Mouse (Mus musculus): ENCODE results near the gene Prrc2a. TPM values are rescaled to one million over a fixed set of nuclear protein-coding genes. Genes with fewer than 3 reads are reported as not detected.

Prrc2a gene
- polyA plus RNA-seq (2021; fragmentation: Nextera tagmentation) = 25.5 and 33.2 TPM in 2 replicates
- long read RNA-seq, experiment 1, partial matches to known transcripts = 6 of 7 reads
- long read RNA-seq, experiment 1, other reads (novel, unspliced or antisense) = 1 of 7 reads
- long read RNA-seq, experiment 2, partial matches to known transcripts = 5 of 8 reads
- long read RNA-seq, experiment 2, other reads (novel, unspliced or antisense) = 3 of 8 reads

DNA sequence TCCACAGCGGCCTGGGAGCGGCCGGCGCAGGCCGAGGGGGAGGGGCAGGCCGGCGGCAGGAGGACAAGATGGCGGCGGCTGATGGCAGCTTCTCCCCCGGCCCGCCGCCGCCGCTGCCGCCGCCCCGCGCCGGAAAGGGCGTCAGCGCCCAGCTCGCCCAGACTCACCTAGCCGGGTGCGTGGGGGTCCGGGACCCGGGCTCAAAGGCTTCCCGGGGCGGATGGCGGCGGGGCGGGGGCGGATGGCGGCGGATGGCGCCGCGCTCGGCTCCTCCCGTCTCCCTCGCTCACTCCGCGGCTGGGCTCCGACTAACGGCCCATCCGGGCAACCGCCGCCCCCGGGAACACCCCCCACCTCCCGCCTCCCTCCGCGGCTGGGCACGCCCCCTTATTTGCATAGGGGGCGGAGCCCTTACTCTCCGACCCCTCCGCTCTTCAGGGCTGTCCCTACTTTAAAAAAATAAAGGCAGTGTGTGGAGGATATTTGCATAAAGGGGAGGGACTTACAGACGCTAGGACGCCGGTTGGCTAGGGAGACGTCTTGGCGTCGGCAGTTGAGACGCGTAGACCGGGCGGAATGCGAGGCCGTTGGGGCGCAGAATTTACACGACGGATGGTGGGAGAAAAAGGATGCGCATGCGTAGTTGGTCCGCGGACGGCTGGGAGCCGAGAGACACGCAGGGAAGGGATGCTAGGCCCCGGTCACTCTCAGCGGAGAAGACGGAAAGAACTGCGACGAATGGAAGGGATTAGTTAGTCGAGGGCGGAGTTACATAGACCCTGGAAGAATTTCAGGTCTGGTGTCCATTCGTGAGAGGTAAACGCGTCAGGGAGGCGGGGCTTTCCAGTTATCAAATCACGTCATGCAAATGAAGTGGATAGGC lies at the start of gene Prrc2a:
TSS of gene Prrc2a (minus strand) at position 330 of the 883 bp plus-strand sequence.

DNA sequence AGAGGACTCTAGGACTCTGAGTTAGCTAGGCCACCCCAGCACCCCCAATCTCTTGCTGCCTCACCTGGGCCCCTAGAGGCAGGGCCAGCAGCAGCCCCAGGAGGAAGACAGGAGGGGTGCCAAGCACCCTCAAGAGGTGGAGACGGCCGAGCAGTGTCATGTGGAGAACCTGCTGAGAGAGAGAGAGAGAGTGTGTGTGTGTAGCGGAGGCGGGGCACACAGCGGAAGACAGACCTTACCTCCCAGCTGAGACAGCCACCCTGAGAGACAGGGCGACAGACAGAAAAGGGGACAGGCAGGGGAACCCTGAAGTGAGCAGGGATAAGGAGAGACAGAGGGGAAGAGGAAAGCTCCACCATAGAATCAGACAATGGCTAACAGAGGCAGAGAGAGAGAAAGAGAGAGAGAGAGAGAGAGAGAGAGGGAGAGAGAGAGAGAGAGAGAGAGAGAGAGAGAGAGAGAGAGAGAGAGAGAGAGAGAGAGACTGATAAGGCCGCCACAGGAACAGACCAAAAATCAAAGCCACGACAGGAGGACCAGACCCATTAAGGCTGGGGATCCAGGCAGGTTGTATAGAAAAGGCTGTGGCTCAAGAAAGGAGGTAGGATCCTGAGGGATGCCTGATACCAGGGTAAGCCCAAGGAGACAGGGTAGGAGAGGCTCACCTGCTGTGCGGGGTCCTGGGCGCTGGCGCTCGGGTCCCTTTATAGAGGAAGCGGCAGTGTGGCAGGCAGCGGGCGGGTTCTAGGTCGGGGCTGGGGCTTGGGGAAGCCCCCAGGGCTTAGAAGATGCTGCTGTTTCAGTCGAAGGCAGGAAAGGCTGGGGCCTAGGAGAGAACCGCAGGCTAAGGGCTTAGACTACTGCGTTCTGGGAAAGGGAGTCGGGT lies 40.0 kb upstream of the Prrc2a start, which contains the start of gene Lta:
TSS of gene Lta (minus strand) at position 858 of the 886 bp plus-strand sequence.

DNA sequence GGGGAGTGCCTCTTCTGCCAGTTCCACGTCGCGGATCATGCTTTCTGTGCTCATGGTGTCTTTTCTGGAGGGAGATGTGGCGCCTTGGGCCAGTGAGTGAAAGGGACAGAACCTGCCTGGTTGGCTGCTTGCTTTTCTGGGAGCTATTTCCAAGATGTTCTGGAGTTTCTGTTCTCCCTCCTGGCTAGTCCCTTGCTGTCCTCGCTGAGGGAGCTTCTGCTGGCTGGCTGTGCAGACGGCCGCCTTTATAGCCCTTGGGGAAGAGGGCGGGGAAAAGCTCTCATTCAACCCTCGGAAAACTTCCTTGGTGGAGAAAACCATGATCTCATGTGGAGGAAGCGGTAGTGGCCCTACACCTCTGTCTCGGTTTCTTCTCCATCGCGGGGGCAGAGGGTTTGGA lies 37.1 kb upstream of the Prrc2a start, which contains the start of gene Tnf:
TSS of gene Tnf (minus strand) at position 221 of the 400 bp plus-strand sequence.

DNA sequence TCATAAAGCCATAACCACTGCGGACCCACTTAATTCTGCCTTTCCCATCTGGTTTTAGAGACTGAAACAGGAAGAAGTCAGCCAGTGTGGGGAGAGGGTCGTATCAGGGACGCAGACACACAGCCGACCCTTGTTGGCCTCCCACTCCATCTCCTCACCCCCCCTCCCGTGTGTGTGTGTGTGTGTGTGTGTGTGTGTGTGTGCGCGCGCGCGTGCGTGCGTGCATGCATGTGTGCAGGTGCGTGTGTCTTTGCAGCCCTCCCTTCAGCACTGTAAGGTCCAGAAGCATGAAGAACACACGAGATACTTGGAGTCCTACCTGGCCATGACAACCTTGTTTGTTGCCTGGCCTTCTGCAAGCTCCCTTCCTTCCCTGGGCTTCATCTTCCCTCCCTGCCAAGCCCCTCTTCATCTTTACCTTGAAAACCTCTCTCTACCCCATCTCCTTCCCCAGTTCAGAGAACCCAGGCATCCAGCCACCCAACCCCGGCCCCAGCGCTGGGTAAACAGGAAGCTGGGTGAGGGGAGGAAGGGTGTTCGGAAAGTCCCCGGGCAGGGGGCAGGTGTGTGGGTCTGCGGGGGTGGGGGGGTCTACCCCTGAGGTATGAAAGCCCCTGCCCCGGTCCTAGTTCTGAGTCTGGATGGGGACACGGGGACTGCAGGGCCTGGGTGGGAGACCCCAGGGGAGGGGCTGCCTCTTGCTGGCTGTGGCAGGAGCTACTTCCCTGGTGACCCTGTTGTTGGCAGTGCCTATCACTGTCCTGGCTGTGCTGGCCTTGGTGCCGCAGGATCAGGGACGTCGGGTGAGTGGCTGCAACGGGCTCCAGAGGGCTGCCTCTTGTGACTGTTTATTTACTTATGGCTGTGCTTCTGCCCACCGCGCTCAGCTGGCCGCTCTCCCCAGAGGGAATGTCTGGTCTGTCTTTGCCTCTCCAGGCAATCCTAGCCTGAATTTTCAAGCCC lies 29.5 kb upstream of the Prrc2a start, which contains the start of gene Ltb:
TSS of gene Ltb (plus strand) at position 559 of the 963 bp plus-strand sequence.

DNA sequence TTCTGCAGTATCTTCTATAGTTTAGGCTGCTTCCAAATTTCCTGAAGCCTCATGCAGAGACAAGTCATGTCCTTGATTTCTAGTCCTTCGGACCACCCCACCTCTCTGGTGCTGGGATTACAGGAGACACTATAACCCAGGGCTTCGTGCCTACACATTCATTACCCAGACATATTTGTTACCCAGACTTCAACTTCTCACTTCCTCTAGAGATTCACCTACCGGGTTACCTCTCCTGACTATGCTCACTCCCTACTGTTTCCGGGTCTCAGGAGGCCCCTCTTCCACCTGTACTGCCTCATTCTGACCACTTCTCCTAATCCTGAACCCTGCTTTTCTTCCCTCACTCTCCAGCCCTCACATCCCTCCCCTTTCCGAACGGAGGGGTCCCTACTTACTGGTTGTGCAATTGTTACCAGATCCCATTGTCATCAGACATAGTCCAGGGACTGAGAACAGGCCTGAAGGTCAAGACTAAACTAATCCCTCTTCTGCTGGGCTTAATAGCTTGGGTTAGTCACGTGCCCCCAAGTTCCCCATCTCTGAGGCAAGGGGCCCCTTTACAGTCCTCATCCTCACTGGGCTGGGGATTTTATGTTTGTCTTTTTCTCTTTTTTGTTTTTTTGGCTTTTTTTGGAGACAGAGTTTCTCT lies 23.4 kb upstream of the Prrc2a start, which contains the start of gene Lst1:
TSS of gene Lst1 (minus strand) at position 481 of the 652 bp plus-strand sequence.

DNA sequence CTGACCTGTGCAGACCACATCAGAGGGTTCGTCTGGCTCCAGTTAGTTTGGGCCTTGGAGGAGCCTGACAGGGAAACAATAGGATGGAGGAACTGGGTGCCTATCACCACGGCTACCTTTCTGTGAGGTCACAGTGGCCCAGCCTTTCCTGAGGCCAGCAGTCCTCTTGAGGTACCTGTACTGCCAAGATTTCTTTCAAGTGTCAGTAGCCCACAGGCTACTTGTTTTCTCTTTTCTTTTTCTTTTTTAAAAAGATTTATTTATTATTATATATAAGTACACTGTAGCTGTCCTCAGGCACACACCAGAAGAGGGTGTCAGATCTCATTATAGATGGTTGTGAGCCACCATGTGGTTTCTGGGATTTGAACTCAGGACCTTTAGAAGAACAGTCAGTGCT lies 11.3 kb upstream of the Prrc2a start, which contains the start of gene Aif1:
TSS of gene Aif1 (minus strand) at position 101 of the 400 bp plus-strand sequence.

DNA sequence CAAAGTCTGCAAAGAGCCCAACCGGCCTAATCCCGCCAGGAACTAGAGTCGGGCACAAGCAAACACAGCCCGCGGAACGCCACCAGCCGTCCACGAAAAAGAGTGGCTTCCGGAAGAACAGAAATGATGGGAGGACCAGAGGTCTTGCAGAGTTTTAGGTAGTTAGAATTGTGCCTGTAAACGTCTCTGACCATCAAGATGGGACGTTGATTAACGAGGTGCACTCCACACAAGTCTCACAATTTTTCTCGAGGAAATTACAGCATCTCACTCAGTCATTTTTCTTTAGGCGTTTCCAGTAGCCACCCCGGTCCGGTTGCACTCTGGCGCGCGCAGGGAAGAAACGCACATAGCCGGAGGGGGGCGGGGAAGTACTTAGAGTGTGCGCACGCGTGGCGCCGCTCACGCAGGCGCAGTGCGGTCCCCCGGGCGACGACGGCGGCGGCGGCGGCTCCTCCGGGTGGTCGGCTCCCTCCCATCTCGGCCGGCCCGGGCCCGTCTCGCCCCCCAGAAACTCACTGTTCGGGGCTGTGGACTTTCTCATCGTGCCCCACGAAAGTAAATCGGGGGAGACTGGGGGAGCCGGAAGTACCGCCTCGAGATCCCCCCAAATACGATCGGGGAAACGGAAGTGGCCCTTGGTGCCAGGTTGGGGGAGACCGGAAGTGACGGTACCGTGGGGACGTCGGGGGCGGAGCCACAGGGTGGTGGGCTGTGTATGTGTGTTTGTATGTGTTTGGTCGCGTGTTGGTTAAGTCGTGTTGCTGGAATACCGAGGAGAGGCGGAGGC lies 29.7 kb downstream of the Prrc2a start, which contains the start of gene Bag6:
TSS of gene Bag6 (plus strand) at position 378 of the 790 bp plus-strand sequence.

DNA sequence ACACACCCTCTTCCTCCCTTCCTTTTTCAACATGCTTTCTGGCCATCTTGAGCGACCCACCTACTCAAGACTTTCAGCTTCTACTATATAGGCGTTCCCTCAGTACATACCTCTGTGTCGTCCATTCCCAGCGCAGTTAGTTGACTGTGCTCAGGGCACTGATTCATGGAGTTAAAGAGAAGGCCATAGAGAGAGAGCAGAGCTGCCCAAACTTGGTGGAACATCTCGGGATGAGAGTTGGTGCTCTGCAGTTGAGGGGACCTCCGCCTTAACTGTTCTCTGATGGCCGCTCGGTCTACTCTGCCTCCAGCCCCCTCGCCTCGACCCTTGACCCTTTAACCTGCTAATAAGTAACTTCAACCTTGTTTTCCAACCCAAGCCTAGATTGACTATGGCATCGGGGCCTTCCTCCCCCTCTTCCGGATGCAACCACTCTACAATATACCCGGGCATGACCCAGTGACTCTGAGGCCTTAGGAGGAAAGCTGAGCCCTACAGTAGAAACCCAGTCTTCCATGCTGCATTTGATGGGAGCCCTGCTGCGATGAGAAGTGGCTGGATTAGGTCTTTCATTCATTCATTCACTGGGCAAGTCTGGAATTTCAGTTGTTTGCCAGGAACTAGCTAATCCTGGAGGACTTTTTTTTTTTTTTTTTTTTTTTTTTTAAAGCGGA lies 33.1 kb downstream of the Prrc2a start, which contains the start of gene Apom:
TSS of gene Apom (minus strand) at position 551 of the 674 bp plus-strand sequence.

DNA sequence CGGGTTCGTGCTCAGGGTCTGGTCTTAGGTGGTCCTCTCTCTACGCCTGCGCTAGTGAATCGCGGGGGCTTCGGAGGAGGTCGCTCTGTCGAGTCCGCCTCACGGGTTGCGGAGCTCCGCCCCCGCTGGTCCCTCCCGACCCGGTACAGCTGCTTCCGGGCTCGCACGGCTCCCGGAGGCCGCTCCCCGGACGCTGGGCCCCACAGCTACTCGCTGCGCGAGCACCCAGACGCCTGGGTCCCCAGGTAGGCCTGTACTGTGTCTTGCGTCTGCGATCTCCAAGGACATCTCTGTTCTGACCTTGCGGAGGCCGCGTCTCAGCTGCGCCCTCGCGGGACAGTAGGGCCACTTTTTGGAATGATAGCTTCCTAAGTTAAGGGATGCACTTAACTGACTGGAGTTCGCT lies 38.5 kb downstream of the Prrc2a start, which contains the start of gene D17H6S53E:
TSS of gene D17H6S53E (plus strand) at position 168 of the 406 bp plus-strand sequence.

DNA sequence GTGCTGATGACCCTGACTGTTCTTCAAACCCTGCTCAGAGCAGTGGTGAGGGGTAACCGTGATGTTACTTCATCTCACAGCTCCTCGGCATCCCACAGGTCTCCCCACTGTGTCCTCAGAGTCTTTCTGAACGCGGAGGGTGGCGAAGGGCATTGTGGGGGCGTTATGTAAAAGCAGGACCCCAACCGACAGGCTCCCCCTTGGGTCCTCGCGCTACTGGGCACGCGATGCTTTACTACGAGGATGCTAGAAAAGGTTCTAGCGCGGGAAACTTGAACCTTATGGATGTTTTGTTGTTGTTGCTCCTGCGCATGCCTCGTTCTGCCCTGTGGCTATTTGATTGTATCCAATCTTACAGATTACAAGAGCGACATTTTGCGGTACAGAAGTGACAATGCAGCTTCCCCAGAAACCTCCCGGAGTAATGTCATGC lies 42.8 kb downstream of the Prrc2a start, which contains the start of gene Csnk2b:
TSS of gene Csnk2b (minus strand) at position 183 of the 433 bp plus-strand sequence.

DNA sequence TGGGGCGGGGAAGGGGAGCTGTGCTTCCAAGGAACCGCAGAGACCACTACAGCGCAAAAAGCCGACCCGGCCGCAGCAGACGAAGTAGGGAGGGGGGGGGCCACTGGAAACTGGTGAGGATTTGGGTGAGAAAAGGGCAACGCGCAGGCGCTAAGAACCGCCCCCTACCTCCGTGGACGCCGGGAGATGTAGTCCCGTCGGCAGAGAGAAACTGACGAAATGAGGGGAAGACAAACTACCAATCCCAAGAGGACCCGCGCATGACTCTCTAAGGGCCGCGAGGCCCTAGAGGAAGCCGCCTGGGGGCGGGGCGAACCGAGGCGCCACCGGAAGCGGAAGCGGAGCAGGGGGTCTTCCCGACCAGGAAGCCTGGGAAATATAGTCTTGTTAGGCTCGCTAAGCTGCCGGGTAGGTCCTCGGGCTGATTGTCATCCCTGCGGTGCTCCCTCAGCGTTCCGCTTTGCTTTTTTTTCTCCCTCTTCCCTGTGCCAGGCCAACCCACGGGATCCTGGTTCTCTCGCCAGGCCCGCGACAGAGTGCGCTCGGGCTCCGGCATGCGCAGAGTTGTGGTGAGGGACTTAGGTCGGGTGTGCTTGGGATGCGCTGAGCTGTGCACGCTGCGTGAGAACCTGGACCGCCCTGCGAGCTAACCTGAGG lies 43.4 kb downstream of the Prrc2a start, which contains the start of gene Gpank1:
TSS of gene Gpank1 (plus strand) at position 313 of the 657 bp plus-strand sequence.

DNA sequence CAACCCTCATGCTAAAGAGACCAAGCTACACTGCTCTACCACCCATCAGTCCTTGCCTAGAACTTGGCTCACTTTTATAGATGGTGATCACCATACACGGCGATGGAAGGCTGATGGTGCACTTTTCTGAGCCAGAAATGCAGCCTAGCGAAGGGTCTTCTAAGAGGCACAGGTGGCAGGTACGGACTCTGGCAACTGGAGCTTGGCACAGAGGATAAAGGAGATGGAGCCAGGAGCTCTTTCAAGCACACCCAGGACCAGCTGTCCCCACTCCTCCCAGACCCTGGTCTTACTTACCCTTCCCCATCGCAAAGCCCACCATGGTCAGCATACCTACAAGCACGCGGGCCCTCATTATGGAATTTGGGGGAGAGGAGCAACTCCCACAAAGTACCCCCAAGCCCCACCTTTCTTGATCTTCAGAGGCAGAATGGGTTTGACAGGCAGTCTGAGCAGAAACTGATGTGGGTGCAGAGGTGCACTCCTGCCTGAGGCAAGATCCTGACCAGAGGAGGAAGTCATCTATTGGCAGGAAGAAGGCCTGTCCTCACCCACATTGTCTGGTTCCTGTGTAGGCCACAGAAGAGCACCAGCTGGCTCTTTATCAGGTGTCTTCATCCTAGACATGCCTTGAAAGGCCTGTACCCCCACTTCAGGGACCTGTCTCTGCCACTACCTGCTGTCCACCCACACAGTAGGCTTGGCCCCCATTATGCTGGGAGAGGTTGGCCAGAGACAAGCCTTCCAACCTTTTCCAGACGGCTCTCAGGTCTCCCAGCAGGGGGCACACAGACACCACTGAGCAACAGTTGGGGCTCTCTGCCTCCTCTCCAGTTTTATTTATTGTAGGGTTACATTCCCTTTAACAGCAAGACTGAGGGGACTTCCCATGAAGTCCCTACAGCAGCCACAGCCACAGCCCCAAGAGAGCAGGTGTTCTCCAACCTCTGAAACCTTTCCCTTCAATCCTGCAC lies 49.4 kb downstream of the Prrc2a start, which contains the start of gene Ly6g5b:
TSS of gene Ly6g5b (minus strand) at position 383 of the 974 bp plus-strand sequence.

DNA sequence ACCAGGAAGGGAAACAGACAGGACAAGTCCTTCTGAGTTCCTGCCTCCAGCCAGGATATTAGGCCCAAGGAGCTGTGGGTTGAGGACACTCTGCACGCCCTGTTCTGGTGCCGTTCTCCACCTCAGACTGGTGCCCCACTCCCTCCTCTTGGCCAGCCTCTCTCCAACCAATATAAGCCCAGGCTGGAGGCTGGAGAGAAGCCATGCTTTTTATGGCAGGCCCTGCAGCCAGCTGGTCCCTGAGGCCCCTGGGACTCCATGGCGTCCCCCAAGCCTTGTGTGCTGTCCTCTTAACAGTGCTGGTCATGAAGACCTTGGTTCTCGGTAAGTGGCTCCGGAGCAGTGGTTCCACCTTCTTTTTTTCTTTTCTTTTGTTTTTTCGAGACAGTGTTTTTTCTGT lies 56.6 kb downstream of the Prrc2a start, which contains the start of gene Ly6g5c:
TSS of gene Ly6g5c (plus strand) at position 183 of the 400 bp plus-strand sequence.

